Mouse (Mus musculus): ENCODE measurements at regions not wholly inside any gene's neighbourhood (a gene's known extent, or its start where the extent isn't known, plus 50 kb on each side); places are given as distances from the start of the nearest gene placed in this dataset.

- no peak for DNase-seq
Observed at GRCm38 (mm10) chr6:143633710-143634109, 466.7 kb downstream of the Etnk1 start.

GRCm38 (mm10) chr6:143634334-143634733 is 467.3 kb downstream of the Etnk1 start:
- DNase-seq = no peak

- DNase-seq = no peak
Observed at GRCm38 (mm10) chr6:143635043-143635442, 468.0 kb downstream of the Etnk1 start.

DNA sequence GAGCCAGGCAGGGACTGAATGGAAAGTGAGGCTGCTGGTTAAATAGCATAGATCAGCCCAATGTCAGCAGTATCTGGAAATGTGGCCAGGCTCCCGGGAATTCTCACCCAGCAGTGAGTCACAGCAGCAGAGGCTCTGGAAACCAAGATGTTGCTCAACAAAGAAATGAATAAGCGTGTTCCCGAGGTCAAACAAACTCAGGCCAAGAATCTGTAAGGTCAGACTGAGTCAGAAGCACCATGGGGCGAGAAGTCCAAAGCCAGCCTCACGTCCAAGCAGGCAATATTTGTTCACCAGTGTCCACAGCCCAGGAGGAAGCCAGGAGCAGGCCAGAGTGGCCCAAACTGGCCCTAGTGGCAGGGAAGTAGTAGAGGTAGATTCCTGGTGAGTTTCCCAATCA is 473.6 kb downstream of the Etnk1 start:
- DNase-seq = no peak

- no peak for DNase-seq
Observed at GRCm38 (mm10) chr6:143642052-143642451, 475.0 kb downstream of the Etnk1 start.

DNA sequence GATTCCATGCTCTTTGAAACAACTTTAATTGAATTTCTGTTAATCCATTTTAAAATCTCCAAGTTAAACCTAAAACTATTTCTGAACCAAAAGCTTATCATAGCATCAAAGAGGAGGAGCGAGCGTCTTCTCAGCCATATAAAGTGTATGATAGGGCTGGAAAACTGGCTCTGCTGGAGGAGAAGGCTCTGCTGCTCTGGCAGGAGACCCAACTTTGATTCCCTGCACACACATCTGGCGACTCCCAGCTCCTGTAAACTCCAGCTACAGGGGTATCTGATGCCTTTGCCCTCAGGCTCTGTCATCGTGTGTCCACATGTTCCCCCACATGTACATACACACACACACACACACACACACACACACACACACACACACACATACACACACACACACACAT is 479.0 kb downstream of the Etnk1 start:
- no peak for DNase-seq

DNA sequence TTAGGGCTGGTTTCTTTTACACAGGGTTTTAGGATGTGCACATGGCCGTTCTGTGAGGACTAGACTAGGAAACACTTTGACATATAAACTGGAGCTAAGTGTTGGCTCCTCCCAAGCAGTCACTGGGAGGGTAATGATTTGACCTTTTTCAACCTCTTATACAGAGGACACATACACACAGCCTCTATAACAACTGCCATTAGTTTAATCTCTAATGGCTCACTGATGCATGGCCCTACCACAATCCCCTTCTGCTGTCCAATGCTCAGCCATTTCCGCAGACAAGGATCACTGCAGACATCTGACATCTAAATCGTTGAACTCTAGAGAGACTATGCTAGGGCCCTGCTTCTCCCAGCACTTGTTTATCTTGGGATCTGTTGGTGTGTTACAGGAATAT is 481.5 kb downstream of the Etnk1 start:
- no peak for DNase-seq

DNA sequence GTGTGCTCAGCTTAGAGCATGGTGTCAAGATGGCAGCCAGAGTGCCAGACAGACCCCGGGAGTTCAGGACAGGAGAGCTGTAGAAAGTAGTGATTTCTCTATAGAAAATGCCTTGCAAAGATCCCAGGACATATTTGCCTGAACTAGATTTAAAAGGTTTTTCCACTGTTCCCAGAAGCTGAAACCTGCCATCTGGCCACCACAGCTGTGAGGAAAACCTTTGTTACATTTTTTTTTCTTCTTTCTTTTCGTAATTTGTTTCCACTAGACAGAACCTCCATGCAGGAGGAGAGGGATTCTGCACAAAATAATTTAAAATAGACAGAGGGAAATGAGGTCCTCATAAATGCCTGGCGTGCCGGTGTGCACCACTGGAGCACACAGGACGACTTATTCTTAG is 489.6 kb downstream of the Etnk1 start:
- DNase-seq = no peak

GRCm38 (mm10) chr6:143660837-143661236 is 493.8 kb downstream of the Etnk1 start:
- no peak for DNase-seq

GRCm38 (mm10) chr6:143663306-143663705 is 496.3 kb downstream of the Etnk1 start:
- DNase-seq = no peak

GRCm38 (mm10) chr6:143665374-143665773 is 498.4 kb downstream of the Etnk1 start:
- no peak for DNase-seq

- DNase-seq = no peak
Observed at GRCm38 (mm10) chr6:143668551-143668950, 501.5 kb downstream of the Etnk1 start.

DNA sequence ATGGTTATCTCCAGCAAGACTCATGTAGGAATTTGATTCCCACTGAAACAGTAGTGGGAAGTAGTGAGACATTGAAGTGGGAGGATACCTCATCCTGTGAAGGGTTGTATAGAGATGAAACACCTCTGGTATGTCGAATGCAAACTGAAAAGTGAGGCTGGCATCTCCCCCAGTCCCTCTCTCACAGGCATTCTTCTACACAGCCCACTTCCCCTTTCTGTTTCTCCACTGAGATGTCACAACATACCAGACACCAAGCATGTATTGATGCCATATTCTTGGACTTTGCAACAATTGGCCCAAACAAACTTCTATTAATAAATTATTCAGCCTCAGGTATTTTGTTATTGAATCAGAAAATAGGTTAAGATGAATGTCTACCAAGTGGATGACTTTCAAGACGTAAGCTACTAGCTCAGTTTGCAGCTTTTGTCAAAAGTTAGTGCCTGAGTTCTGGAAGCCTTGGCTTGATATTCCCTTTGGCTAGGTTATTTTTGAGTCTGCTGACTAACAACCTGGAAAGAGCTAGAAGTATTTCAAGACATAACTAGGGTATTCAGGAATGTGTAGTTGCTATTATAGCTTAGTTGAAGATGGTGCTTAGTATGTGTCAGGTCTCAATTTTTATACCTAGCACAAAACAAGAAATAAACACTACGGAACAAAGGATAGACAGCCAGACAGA is 502.6 kb downstream of the Etnk1 start:
- no peak for DNase-seq

GRCm38 (mm10) chr6:143690131-143690530 is 523.1 kb downstream of the Etnk1 start:
- DNase-seq = no peak

- DNase-seq = no peak
Observed at GRCm38 (mm10) chr6:143690866-143691265, 523.8 kb downstream of the Etnk1 start.

- DNase-seq = no peak
Observed at GRCm38 (mm10) chr6:143697997-143698396, 531.0 kb downstream of the Etnk1 start.

GRCm38 (mm10) chr6:143703984-143704383 is 537.0 kb downstream of the Etnk1 start:
- DNase-seq = no peak

DNA sequence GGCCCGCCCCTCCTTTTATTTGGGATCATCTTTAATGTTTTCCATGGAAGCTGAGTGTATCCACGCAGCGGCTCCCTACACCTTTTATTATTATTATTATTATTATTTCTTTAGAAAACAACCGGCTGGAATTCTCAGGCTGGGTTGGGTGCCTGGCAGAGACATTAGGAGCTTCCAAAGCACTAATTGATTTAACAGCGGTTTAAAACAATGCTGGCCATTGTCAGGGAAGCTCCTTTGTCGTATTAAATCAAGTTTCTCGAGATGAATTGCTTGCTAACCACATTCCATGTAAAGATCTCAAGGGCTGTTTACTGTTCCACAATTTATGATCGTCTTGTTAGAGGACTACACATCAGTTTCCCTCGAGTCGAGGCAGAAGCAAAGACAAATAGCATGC is 539.4 kb downstream of the Etnk1 start:
- no peak for DNase-seq

DNA sequence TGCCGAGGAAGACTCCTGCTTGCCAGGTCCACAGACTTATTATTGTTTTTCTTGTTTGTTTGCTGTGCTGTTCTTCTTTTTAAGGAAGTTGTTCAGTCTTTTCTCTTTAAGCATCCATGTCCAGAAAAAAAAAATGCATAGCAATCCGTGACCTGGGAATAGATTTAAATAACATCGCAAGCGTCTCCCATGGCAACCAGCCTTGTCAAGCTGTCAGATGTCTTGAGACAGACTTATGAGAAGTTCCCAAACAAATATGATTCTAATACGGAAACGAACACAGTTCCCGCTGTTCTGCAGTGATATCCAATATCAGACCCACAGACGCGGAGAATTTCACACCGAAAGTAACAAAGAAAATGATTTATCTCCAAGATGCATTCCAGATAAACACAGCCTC is 547.4 kb downstream of the Etnk1 start:
- no peak for DNase-seq

- no peak for DNase-seq
Observed at GRCm38 (mm10) chr6:143750074-143750473, 583.1 kb downstream of the Etnk1 start.

DNA sequence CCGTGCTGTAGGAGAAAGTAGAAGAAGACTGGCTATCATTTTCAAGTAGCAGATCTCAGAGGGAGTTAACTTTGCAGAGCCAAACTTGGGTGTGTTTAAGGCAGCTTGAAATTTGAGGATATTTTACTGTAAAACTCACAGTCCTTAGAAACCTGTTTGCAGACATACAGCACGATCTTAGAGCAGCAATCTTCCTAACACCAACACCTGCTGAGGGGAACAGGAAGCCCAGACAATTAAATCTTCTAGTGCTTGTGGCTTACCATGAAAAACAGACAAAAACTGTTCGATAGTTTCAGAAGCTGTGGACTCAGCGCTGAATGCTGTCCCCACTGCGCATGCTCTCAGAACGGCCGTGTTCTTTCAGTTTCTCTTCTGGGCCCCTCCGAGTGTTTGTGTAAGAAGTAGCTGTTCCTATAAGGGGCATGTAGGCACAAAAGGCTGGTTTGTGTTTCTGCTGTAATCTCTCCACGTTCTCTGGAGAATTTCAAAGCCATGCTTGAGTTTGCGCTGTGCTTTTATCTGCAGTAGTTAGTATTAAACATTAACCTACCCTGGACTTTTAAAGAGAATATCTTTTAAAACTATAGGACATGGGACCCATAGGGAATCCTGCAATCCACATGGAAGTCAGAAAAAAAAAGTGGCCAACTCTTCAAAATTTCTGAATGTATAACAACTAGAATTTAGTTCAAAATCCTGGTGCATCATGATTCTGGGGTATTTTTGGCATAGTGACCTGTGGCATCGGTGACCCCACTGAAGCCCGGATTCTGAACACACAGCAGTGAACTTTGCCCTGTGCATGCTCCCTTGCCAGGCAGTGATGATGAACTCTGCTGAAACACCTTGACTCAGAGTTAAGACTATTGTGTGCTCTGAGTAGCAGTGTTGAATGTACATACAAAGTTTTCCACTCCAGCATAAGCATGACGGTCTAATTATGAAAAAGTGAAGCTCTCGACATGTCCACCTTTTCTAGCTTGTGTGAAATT is 584.4 kb downstream of the Etnk1 start:
- DNase-seq = peak; percentile 59 to 63

GRCm38 (mm10) chr6:143757462-143757861 is 590.4 kb downstream of the Etnk1 start:
- no peak for DNase-seq

DNA sequence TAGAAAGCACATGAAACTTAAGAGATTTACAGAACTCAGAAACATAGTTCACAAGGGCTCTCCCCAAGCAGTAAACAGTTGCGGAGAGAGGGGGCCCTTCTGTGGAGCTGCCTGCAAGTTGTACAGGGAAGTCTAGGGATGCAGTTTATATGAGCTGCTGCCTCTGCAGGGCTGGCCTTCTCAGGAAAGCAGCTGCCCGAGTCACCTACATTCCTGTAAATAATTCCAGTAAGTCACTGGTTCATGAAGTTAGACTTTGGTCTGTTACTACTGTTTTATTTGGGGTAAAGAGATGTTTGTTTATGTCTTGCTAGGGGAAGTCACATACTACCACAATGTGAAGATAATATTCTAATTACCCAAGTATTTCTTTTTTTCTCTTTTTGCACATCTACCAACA is 601.1 kb downstream of the Etnk1 start:
- no peak for DNase-seq
